Mouse (Mus musculus) bone marrow macrophage, adult 2 months (primary cell): ENCODE measurements at regions not wholly inside any gene's neighbourhood (a gene's known extent, or its start where the extent isn't known, plus 50 kb on each side); places are given as distances from the start of the nearest gene placed in this dataset.

Experiments used
- CTCF ChIP-seq: IDR thresholded peaks from 2 replicates; pipeline ENCODE4 v1.5.1; 2012; ENCODE audit warnings: low read depth, mild to moderate bottlenecking, low read length, moderate library complexity
- POLR2A ChIP-seq: IDR thresholded peaks from 2 replicates; pipeline ENCODE4 v1.6.1; 2012; ENCODE audit warnings: mild to moderate bottlenecking, low read depth, low read length, borderline replicate concordance

- TF ChIP-seq CTCF (no peak), POLR2A (no peak)
These were observed 131.6 kb upstream of the Jarid2 start for GRCm38 (mm10) chr13:44597666-44598065.
